Comparison of ENCODE assay signal across 8 mouse cellular contexts in genomic region chr11:60294630-60295313, GRCm38 (mm10). TPM values are rescaled to one million over a fixed set of nuclear protein-coding genes. Genes with fewer than 3 reads are reported as not detected.
DNase-seq lines count a peak whose midpoint lies in the region; ATAC-seq and TF ChIP-seq lines count a peak whose summit lies in the region.
"Had no signal": no experiment of that assay in that cellular context is flagged by ENCODE, and none has a peak within 500 bp of the region (broad histone marks: within the 10 kb centered on the region; RNA-seq: fewer than 3 reads in every experiment).

No protein-coding gene starts in this region.

- H3K9ac ChIP-seq in liver, postnatal 0 days (replicated peaks) = 0 out of 2 replicates have a peak overlapping the region, but pooled peaks have one; percentile 16

- DNase-seq in ES-CJ7 (ENCODE audit: low read depth, low spot score) (peak; percentile 24), adipocyte (ENCODE audit: low spot score) (no peak)
- DNase-seq in forelimb bud, embryonic 11.5 days (ENCODE audit: low read depth, low spot score) = peak; percentile 31
- DNase-seq in liver, postnatal 0 days = peak; percentile 34
- no peak for DNase-seq in left cerebral cortex, postnatal 14 days (ENCODE audit: low spot score in 2 of 2)
- DNase-seq: adrenal gland, postnatal 14 days had no signal

- H3K4me1 ChIP-seq in E14TG2a.4 (replicated peaks; ENCODE audit: low read depth, low read length) = peaks cover 74% of the 10 kb centered on the region
- no peaks in the 10 kb centered on the region; the same call in 1 of the 2 replicates for H3K4me1 ChIP-seq in liver, postnatal 0 days (ENCODE audit: insufficient read depth)

- ATAC-seq in liver, postnatal 0 days = peak; percentile 92
- no peak for ATAC-seq in inflammation-experienced regulatory T-cells, adult 6 months

- peak overlapping the region; percentile 11; the same call in 1 of the 2 replicates for H3K4me2 ChIP-seq in liver, postnatal 0 days (ENCODE audit: low read depth, low read length)

- no peaks in the 10 kb centered on the region for H3K9me3 ChIP-seq in E14TG2a.4 (ENCODE audit: low read length)
- H3K9me3 ChIP-seq in liver, postnatal 0 days (ENCODE audit: low read length) = no peaks in the 10 kb centered on the region

- H3K27me3 ChIP-seq in E14TG2a.4 (ENCODE audit: insufficient read depth, low read length) = no peaks in the 10 kb centered on the region
- no peaks in the 10 kb centered on the region for H3K27me3 ChIP-seq in liver, postnatal 0 days (ENCODE audit: insufficient read depth, low read length)

- H3K36me3 ChIP-seq in E14TG2a.4 (ENCODE audit: insufficient read depth, low read length) = no peaks in the 10 kb centered on the region
- H3K36me3 ChIP-seq in liver, postnatal 0 days (replicated peaks; ENCODE audit: insufficient read depth, low read length) = no peaks in the 10 kb centered on the region

- TF ChIP-seq EP300 in liver, postnatal 0 days (IDR thresholded peaks at IDR 0.05; ENCODE audit: low read depth) = peak; percentile 78

- no peak for TF ChIP-seq CTCF in E14TG2a.4 (conservative IDR thresholded peaks at IDR 0.05; ENCODE audit: low read length)
- no peak for TF ChIP-seq CTCF in liver, postnatal 0 days (IDR thresholded peaks at IDR 0.05; ENCODE audit: low read depth)

- H3K27ac ChIP-seq in liver, postnatal 0 days (ENCODE audit: low read depth) = peak overlapping the region; percentile 13; the same call in 1 of the 2 replicates

- WGBS in liver, postnatal 0 days (ENCODE audit: insufficient replicate concordance) = 57% methylated on average over 5 of the region's 5 CpGs

- H3K4me3 ChIP-seq in E14TG2a.4 (replicated peaks; ENCODE audit: low read length) = peak overlapping the region; percentile 20; the same call in 1 of the 2 replicates
- no peak overlapping the region for H3K4me3 ChIP-seq in liver, postnatal 0 days (ENCODE audit: low read depth, low read length)

- intact Hi-C loops in left cerebral cortex, postnatal 14 days (cut with DNase I) = loop anchor here (5.0 to 10.0 kb wide), 4 partner anchors 42 to 410 kb away; no protein-coding TSS in a partner anchor

RNA-seq across cellular contexts. Expression of gene Tom1l2, which starts 57.9 kb away (rescaled TPM):
- 3.0 and 3.6 TPM in 2 replicates for polyA plus RNA-seq in liver, postnatal 0 days (2015; fragmentation: Nextera tagmentation; extraction: Ambion mirVana)
- total RNA-seq in left cerebral cortex, postnatal 14 days (2021) = 100 to 1,000 TPM; 163 to 172 TPM
- polyA plus RNA-seq in inflammation-experienced regulatory T-cells, adult 6 months (2017; shearing (Covaris generic)) = 10 to 100 TPM in 2 of 3 experiments, 1 to 10 TPM in 1; 8.9 to 34.5 (median 24.4) TPM

RNA-seq across cellular contexts. Expression of gene Drc3, which starts 58.4 kb away (rescaled TPM):
- 0.54 and 0.56 TPM in 2 replicates for polyA plus RNA-seq in liver, postnatal 0 days (2015; fragmentation: Nextera tagmentation; extraction: Ambion mirVana)
- 10 to 100 TPM; 11.7 to 13.6 TPM for total RNA-seq in left cerebral cortex, postnatal 14 days (2021)
- polyA plus RNA-seq in inflammation-experienced regulatory T-cells, adult 6 months (2017; shearing (Covaris generic)) = under 1 TPM; 0.25 to 0.87 (median 0.42) TPM

Comparison
In these comparisons a context has a peak if more than half of its experiments do, and no peak if none do; other contexts are left out.
1. DNase-seq: peak in ES-CJ7 (single experiment), forelimb bud, embryonic 11.5 days (single experiment) and liver, postnatal 0 days (single experiment); none in adipocyte (single experiment) and left cerebral cortex, postnatal 14 days (0 of 2).